Mouse (Mus musculus) midbrain, embryonic 12.5 days (tissue): ENCODE measurements at regions not wholly inside any gene's neighbourhood (a gene's known extent, or its start where the extent isn't known, plus 50 kb on each side); places are given as distances from the start of the nearest gene placed in this dataset.

Source experiments
- ATAC-seq: fragments of 200-750 bp; cut with Nextera tagmentation; 2 replicates; pipeline ENCODE4 v1.8.0; 2017; ENCODE audit warnings: low read depth, moderate TSS enrichment, moderate library complexity; ENCODE audit not compliant: low FRiP score
- H3K27ac ChIP-seq: fragments of 300-500 bp; sonication (generic); replicated peaks from 2 replicates; pipeline ENCODE4 v1.5.1; 2016; ENCODE audit warnings: mild to moderate bottlenecking
- H3K27me3 ChIP-seq: fragments of 300-500 bp; sonication (generic); 2 replicates; pipeline ENCODE4 v1.6.1; 2016; ENCODE audit warnings: mild to moderate bottlenecking
- H3K36me3 ChIP-seq: fragments of 300-500 bp; sonication (generic); 2 replicates; pipeline ENCODE4 v1.6.1; 2016
- H3K4me1 ChIP-seq: fragments of 300-500 bp; sonication (generic); 2 replicates; pipeline ENCODE4 v1.6.1; 2016
- H3K4me2 ChIP-seq: fragments of 300-500 bp; sonication (generic); replicated peaks from 2 replicates; pipeline ENCODE4 v1.6.1; 2016; ENCODE audit warnings: mild to moderate bottlenecking, moderate library complexity
- H3K4me3 ChIP-seq: fragments of 300-500 bp; sonication (generic); 2 replicates; pipeline ENCODE4 v1.5.1; 2016; ENCODE audit warnings: mild to moderate bottlenecking
- H3K9ac ChIP-seq: fragments of 300-500 bp; sonication (generic); replicated peaks from 2 replicates; pipeline ENCODE4 v1.6.1; 2016; ENCODE audit warnings: mild to moderate bottlenecking, moderate library complexity
- H3K9me3 ChIP-seq: fragments of 300-500 bp; sonication (generic); 2 replicates; pipeline ENCODE4 v1.6.1; 2016; ENCODE audit warnings: mild to moderate bottlenecking
- WGBS: fragments of 180-500 bp; shearing (Covaris S2); methylation state at CpG from one replicate; pipeline ENCODE4 v1.1.7; 2016; 5-methylcytosine and 5-hydroxymethylcytosine counted together

- no peak overlapping the region for H3K27ac ChIP-seq
- H3K27me3 ChIP-seq = no peaks in the 10 kb centered on the region
- ATAC-seq = no peak
- no peak overlapping the region for H3K4me2 ChIP-seq
- 93% methylated on average over 11 of the region's 11 CpGs for WGBS
- no peaks in the 10 kb centered on the region for H3K36me3 ChIP-seq
- H3K4me1 ChIP-seq = no peaks in the 10 kb centered on the region
- H3K4me3 ChIP-seq = no peak overlapping the region
- H3K9me3 ChIP-seq = no peaks in the 10 kb centered on the region
- H3K9ac ChIP-seq = no peak overlapping the region
Observed at GRCm38 (mm10) chr2:11416122-11416521, 137.8 kb downstream of the Pfkfb3 start.

GRCm38 (mm10) chr2:11412521-11412920 lies 141.4 kb downstream of the Pfkfb3 start:
- Histone ChIP-seq H3K36me3 (no peaks in the 10 kb centered on the region), H3K4me3 (no peak overlapping the region), H3K9ac (no peak overlapping the region), H3K4me2 (no peak overlapping the region), H3K27me3 (no peaks in the 10 kb centered on the region), H3K9me3 (no peaks in the 10 kb centered on the region), H3K27ac (no peak overlapping the region), H3K4me1 (no peaks in the 10 kb centered on the region)
- 91% methylated on average over 6 of the region's 6 CpGs for WGBS
- no peak for ATAC-seq

GRCm38 (mm10) chr2:11408497-11408896 lies 145.4 kb downstream of the Pfkfb3 start:
- H3K4me3 ChIP-seq = no peak overlapping the region
- H3K9ac ChIP-seq = no peak overlapping the region
- no peak overlapping the region for H3K27ac ChIP-seq
- no peaks in the 10 kb centered on the region for H3K4me1 ChIP-seq
- no peak for ATAC-seq
- H3K9me3 ChIP-seq = no peaks in the 10 kb centered on the region
- WGBS = 88% methylated on average over 5 of the region's 6 CpGs
- H3K27me3 ChIP-seq = no peaks in the 10 kb centered on the region
- no peaks in the 10 kb centered on the region for H3K36me3 ChIP-seq
- H3K4me2 ChIP-seq = no peak overlapping the region

- Histone ChIP-seq H3K27me3 (no peaks in the 10 kb centered on the region), H3K4me3 (no peak overlapping the region), H3K4me2 (no peak overlapping the region), H3K27ac (no peak overlapping the region), H3K9me3 (no peaks in the 10 kb centered on the region), H3K36me3 (no peaks in the 10 kb centered on the region), H3K9ac (no peak overlapping the region), H3K4me1 (no peaks in the 10 kb centered on the region)
- WGBS = 97% methylated on average over 1 of the region's 1 CpGs
- ATAC-seq = no peak
Observed at GRCm38 (mm10) chr2:11406103-11406615, 147.7 kb downstream of the Pfkfb3 start.

GRCm38 (mm10) chr2:11402218-11402848 lies 151.5 kb downstream of the Pfkfb3 start:
- ATAC-seq = no peak
- Histone ChIP-seq H3K9me3 (no peaks in the 10 kb centered on the region), H3K4me1 (no peaks in the 10 kb centered on the region), H3K27ac (no peak overlapping the region), H3K4me3 (no peak overlapping the region), H3K9ac (no peak overlapping the region), H3K4me2 (no peak overlapping the region), H3K36me3 (no peaks in the 10 kb centered on the region), H3K27me3 (no peaks in the 10 kb centered on the region)
- WGBS = 56% methylated on average over 10 of the region's 10 CpGs

- Histone ChIP-seq H3K9ac (no peak overlapping the region), H3K27me3 (no peaks in the 10 kb centered on the region), H3K36me3 (no peaks in the 10 kb centered on the region), H3K4me2 (no peak overlapping the region), H3K27ac (no peak overlapping the region), H3K4me1 (no peaks in the 10 kb centered on the region), H3K9me3 (no peaks in the 10 kb centered on the region), H3K4me3 (no peak overlapping the region)
- no peak for ATAC-seq
- 89% methylated on average over 3 of the region's 3 CpGs for WGBS
Observed at GRCm38 (mm10) chr2:11399411-11399810, 154.5 kb downstream of the Pfkfb3 start.

- Histone ChIP-seq H3K9me3 (no peaks in the 10 kb centered on the region), H3K4me2 (no peak overlapping the region), H3K9ac (no peak overlapping the region), H3K27me3 (no peaks in the 10 kb centered on the region), H3K4me3 (no peak overlapping the region), H3K4me1 (no peaks in the 10 kb centered on the region), H3K27ac (no peak overlapping the region), H3K36me3 (no peaks in the 10 kb centered on the region)
- 90% methylated on average over 6 of the region's 6 CpGs for WGBS
- ATAC-seq = no peak
Observed at GRCm38 (mm10) chr2:11398949-11399348, 154.9 kb downstream of the Pfkfb3 start.

GRCm38 (mm10) chr2:11398391-11398790 lies 155.5 kb downstream of the Pfkfb3 start:
- H3K4me1 ChIP-seq = no peaks in the 10 kb centered on the region
- H3K27ac ChIP-seq = no peak overlapping the region
- H3K4me3 ChIP-seq = no peak overlapping the region
- 87% methylated on average over 6 of the region's 6 CpGs for WGBS
- H3K9ac ChIP-seq = no peak overlapping the region
- H3K4me2 ChIP-seq = no peak overlapping the region
- no peaks in the 10 kb centered on the region for H3K27me3 ChIP-seq
- no peak for ATAC-seq
- H3K36me3 ChIP-seq = no peaks in the 10 kb centered on the region
- H3K9me3 ChIP-seq = no peaks in the 10 kb centered on the region

GRCm38 (mm10) chr2:11396835-11397234 lies 157.0 kb downstream of the Pfkfb3 start:
- no peak for ATAC-seq
- 94% methylated on average over 3 of the region's 3 CpGs for WGBS

GRCm38 (mm10) chr2:11394675-11395349 lies 159.1 kb downstream of the Pfkfb3 start:
- H3K36me3 ChIP-seq = no peaks in the 10 kb centered on the region
- H3K4me1 ChIP-seq = peaks cover 13% of the 10 kb centered on the region
- no peaks in the 10 kb centered on the region for H3K9me3 ChIP-seq
- H3K27ac ChIP-seq = no peak overlapping the region
- ATAC-seq = no peak
- H3K4me3 ChIP-seq = no peak overlapping the region
- no peak overlapping the region for H3K4me2 ChIP-seq
- no peak overlapping the region for H3K9ac ChIP-seq
- no peaks in the 10 kb centered on the region for H3K27me3 ChIP-seq
- WGBS = 70% methylated on average over 5 of the region's 5 CpGs

More at GRCm38 (mm10) chr2:11396835-11397234, 157.0 kb downstream of the Pfkfb3 start:
- H3K9ac ChIP-seq = no peak overlapping the region
- H3K27me3 ChIP-seq = no peaks in the 10 kb centered on the region
- peaks cover 10% of the 10 kb centered on the region for H3K4me1 ChIP-seq
- H3K36me3 ChIP-seq = no peaks in the 10 kb centered on the region
- H3K9me3 ChIP-seq = no peaks in the 10 kb centered on the region
- no peak overlapping the region for H3K4me2 ChIP-seq
- no peak overlapping the region for H3K4me3 ChIP-seq
- H3K27ac ChIP-seq = no peak overlapping the region

GRCm38 (mm10) chr2:11391725-11392124 lies 162.2 kb downstream of the Pfkfb3 start:
- WGBS = 8% methylated on average over 6 of the region's 6 CpGs
- Histone ChIP-seq H3K4me1 (peaks cover 13% of the 10 kb centered on the region), H3K27me3 (no peaks in the 10 kb centered on the region), H3K36me3 (no peaks in the 10 kb centered on the region), H3K9me3 (no peaks in the 10 kb centered on the region), H3K27ac (peak overlapping the region; percentile 64), H3K4me3 (no peak overlapping the region), H3K9ac (no peak overlapping the region), H3K4me2 (no peak overlapping the region)
- peak; percentile 73 for ATAC-seq

- 71% methylated on average over 6 of the region's 6 CpGs for WGBS
- Histone ChIP-seq H3K9ac (no peak overlapping the region), H3K9me3 (no peaks in the 10 kb centered on the region), H3K4me1 (peaks cover 13% of the 10 kb centered on the region), H3K27ac (no peak overlapping the region), H3K4me2 (no peak overlapping the region), H3K36me3 (no peaks in the 10 kb centered on the region), H3K4me3 (no peak overlapping the region), H3K27me3 (no peaks in the 10 kb centered on the region)
- no peak for ATAC-seq
Observed at GRCm38 (mm10) chr2:11390667-11391334, 163.1 kb downstream of the Pfkfb3 start.
